Mouse (Mus musculus) cortical plate, adult 2 months (tissue): ENCODE data around the gene Taf1c.

Source experiments
- CTCF ChIP-seq: fragments of 200-500 bp; IDR thresholded peaks from 2 replicates; pipeline ENCODE4 v1.5.1; 2011; ENCODE audit warnings: mild to moderate bottlenecking, control low read depth, low read length; ENCODE audit not compliant: insufficient read depth; ENCODE audit errors: extremely low read depth
- POLR2A ChIP-seq: fragments of 200-500 bp; IDR thresholded peaks from 2 replicates; pipeline ENCODE4 v1.6.1; 2011; ENCODE audit warnings: mild to moderate bottlenecking, low read length, control low read depth; ENCODE audit not compliant: insufficient read depth; ENCODE audit errors: extremely low read depth

DNA sequence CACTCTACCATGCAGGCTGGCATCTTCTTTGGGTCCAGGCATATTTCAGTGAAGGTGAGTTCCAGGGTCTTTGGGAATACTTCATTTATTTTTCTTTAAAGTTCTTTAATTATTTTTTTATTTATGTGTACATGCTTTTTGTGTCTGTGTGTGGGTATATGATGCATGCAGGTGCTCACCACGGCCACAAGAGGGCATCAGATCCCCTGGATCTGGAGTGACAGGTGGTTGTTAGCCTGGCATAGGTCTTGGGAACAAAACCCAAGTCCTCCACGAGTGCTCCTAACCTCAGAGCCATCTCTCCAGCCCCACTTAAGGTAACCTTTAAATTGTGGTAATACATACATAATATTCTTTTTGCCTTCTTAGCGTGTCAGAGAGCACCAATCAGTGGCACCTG is 41.2 kb upstream of the Taf1c start:
- TF ChIP-seq POLR2A: no peak
- TF ChIP-seq CTCF: no peak
